Mouse (Mus musculus) cerebral cortex, adult 2 months (tissue): Measurements from ENCODE around the gene Prdx1.

Experiments used
- WGBS: fragments of 180-500 bp; shearing (Covaris S2); methylation state at CpG from one replicate; pipeline ENCODE4 v1.1.7; 2018; 5-methylcytosine and 5-hydroxymethylcytosine counted together

Prdx1 gene

GRCm38 (mm10) chr4:116727401-116727800 lies 42.1 kb downstream of the Prdx1 start:
- whole genome bisulfite sequencing: 89% methylated on average over 3 of the region's 3 CpGs

GRCm38 (mm10) chr4:116729532-116729931 lies 44.2 kb downstream of the Prdx1 start:
- 97% methylated on average over 3 of the region's 3 CpGs for whole genome bisulfite sequencing

GRCm38 (mm10) chr4:116731077-116731476 lies 45.7 kb downstream of the Prdx1 start:
- WGBS: 90% methylated on average over 9 of the region's 9 CpGs

GRCm38 (mm10) chr4:116732355-116732754 lies 47.0 kb downstream of the Prdx1 start:
- WGBS: 82% methylated on average over 5 of the region's 5 CpGs

GRCm38 (mm10) chr4:116734996-116735395 lies 49.7 kb downstream of the Prdx1 start:
- 93% methylated on average over 2 of the region's 2 CpGs for WGBS

- WGBS: 60% methylated on average over 9 of the region's 9 CpGs
Observed at GRCm38 (mm10) chr4:116738972-116739751, 53.8 kb downstream of the Prdx1 start.

- WGBS: 66% methylated on average over 2 of the region's 2 CpGs
Observed at GRCm38 (mm10) chr4:116749750-116750149, 64.4 kb downstream of the Prdx1 start.
